Mouse (Mus musculus): ENCODE results near the gene Tfb1m. TPM values are rescaled to one million over a fixed set of nuclear protein-coding genes. Genes with fewer than 3 reads are reported as not detected.
A peak's percentile ranks its signal among the peaks of the same experiment; 100 is the strongest.

Gene Tfb1m
- polyA plus RNA-seq (2012; rRNA removed), result 1.3 and 2.1 TPM in 2 replicates

- under 1% methylated on average over 60 of the region's 60 CpGs for WGBS
- Histone ChIP-seq H3K4me3 (replicated peaks; ENCODE audit: extremely low read depth, low read depth, low read length) (peak within 1 kb of the TSS; percentile 79), H3K4me1 (ENCODE audit: control insufficient read depth, insufficient read depth, low read length) (peaks cover 3% of the 10 kb centered on the region; the same call in 1 of the 2 replicates)
- TF ChIP-seq CTCF (IDR thresholded peaks at IDR 0.05; ENCODE audit: insufficient read depth, low read length), result no peak
- peak; percentile 63; the same call in 1 of the 2 replicates for TF ChIP-seq POLR2A (IDR thresholded peaks at IDR 0.05; ENCODE audit: borderline replicate concordance, extremely low read depth, low read depth, low read length)
- peak; percentile 96 for DNase-seq
Measured at GRCm38 (mm10) chr17:3557331-3558311, at the start of gene Tfb1m. Gene Tfb1m (minus strand): TSS chr17:3557781.

GRCm38 (mm10) chr17:3602954-3603672, 45.5 kb upstream of the Tfb1m start:
- no peak overlapping the region for H3K4me3 ChIP-seq (replicated peaks; ENCODE audit: extremely low read depth, low read depth, low read length)
- 82% methylated on average over 6 of the region's 6 CpGs for WGBS
- no peak for DNase-seq
- H3K4me1 ChIP-seq (ENCODE audit: control insufficient read depth, insufficient read depth, low read length), result no peaks in the 10 kb centered on the region
- no peak for TF ChIP-seq CTCF (IDR thresholded peaks at IDR 0.05; ENCODE audit: insufficient read depth, low read length)
- no peak for TF ChIP-seq POLR2A (IDR thresholded peaks at IDR 0.05; ENCODE audit: borderline replicate concordance, extremely low read depth, low read depth, low read length)

- WGBS, result 55% methylated on average over 1 of the region's 1 CpGs
- DNase-seq, result no peak
- TF ChIP-seq POLR2A (IDR thresholded peaks at IDR 0.05; ENCODE audit: borderline replicate concordance, extremely low read depth, low read depth, low read length), result no peak
- TF ChIP-seq CTCF (IDR thresholded peaks at IDR 0.05; ENCODE audit: insufficient read depth, low read length), result no peak
- H3K4me3 ChIP-seq (replicated peaks; ENCODE audit: extremely low read depth, low read depth, low read length), result no peak overlapping the region
- no peaks in the 10 kb centered on the region for H3K4me1 ChIP-seq (ENCODE audit: control insufficient read depth, insufficient read depth, low read length)
Measured at GRCm38 (mm10) chr17:3598393-3598792, 40.8 kb upstream of the Tfb1m start.

GRCm38 (mm10) chr17:3597866-3598265, 40.3 kb upstream of the Tfb1m start:
- no peak for DNase-seq
- 62% methylated on average over 1 of the region's 1 CpGs for WGBS
- no peak for TF ChIP-seq CTCF (IDR thresholded peaks at IDR 0.05; ENCODE audit: insufficient read depth, low read length)
- no peak for TF ChIP-seq POLR2A (IDR thresholded peaks at IDR 0.05; ENCODE audit: borderline replicate concordance, extremely low read depth, low read depth, low read length)
- H3K4me1 ChIP-seq (ENCODE audit: control insufficient read depth, insufficient read depth, low read length), result no peaks in the 10 kb centered on the region
- H3K4me3 ChIP-seq (replicated peaks; ENCODE audit: extremely low read depth, low read depth, low read length), result no peak overlapping the region

GRCm38 (mm10) chr17:3597130-3597529, 39.5 kb upstream of the Tfb1m start:
- TF ChIP-seq POLR2A (IDR thresholded peaks at IDR 0.05; ENCODE audit: borderline replicate concordance, extremely low read depth, low read depth, low read length) (no peak), CTCF (IDR thresholded peaks at IDR 0.05; ENCODE audit: insufficient read depth, low read length) (no peak)

GRCm38 (mm10) chr17:3570876-3571275, 13.3 kb upstream of the Tfb1m start:
- TF ChIP-seq POLR2A (IDR thresholded peaks at IDR 0.05; ENCODE audit: borderline replicate concordance, extremely low read depth, low read depth, low read length), result no peak
- peak; percentile 67 for TF ChIP-seq CTCF (IDR thresholded peaks at IDR 0.05; ENCODE audit: insufficient read depth, low read length)
- Histone ChIP-seq H3K4me1 (ENCODE audit: control insufficient read depth, insufficient read depth, low read length) (no peaks in the 10 kb centered on the region), H3K4me3 (replicated peaks; ENCODE audit: extremely low read depth, low read depth, low read length) (no peak overlapping the region)
- DNase-seq, result peak; percentile 53
- 4% methylated on average over 12 of the region's 12 CpGs for WGBS

More at GRCm38 (mm10) chr17:3597130-3597529, 39.5 kb upstream of the Tfb1m start:
- 33% methylated on average over 1 of the region's 1 CpGs for WGBS
- no peak for DNase-seq
- H3K4me1 ChIP-seq (ENCODE audit: control insufficient read depth, insufficient read depth, low read length), result no peaks in the 10 kb centered on the region
- no peak overlapping the region for H3K4me3 ChIP-seq (replicated peaks; ENCODE audit: extremely low read depth, low read depth, low read length)

GRCm38 (mm10) chr17:3562405-3562804, 4.8 kb upstream of the Tfb1m start:
- TF ChIP-seq CTCF (IDR thresholded peaks at IDR 0.05; ENCODE audit: insufficient read depth, low read length) (no peak; the same call in 1 of the 2 replicates), POLR2A (IDR thresholded peaks at IDR 0.05; ENCODE audit: borderline replicate concordance, extremely low read depth, low read depth, low read length) (no peak)
- DNase-seq, result no peak
- no peak overlapping the region for H3K4me3 ChIP-seq (replicated peaks; ENCODE audit: extremely low read depth, low read depth, low read length)
- H3K4me1 ChIP-seq (ENCODE audit: control insufficient read depth, insufficient read depth, low read length), result no peaks in the 10 kb centered on the region
- 44% methylated on average over 8 of the region's 8 CpGs for WGBS

GRCm38 (mm10) chr17:3560534-3560933, 3.0 kb upstream of the Tfb1m start:
- H3K4me1 ChIP-seq (ENCODE audit: control insufficient read depth, insufficient read depth, low read length), result peaks cover 3% of the 10 kb centered on the region; the same call in 1 of the 2 replicates
- TF ChIP-seq CTCF (IDR thresholded peaks at IDR 0.05; ENCODE audit: insufficient read depth, low read length) (no peak), POLR2A (IDR thresholded peaks at IDR 0.05; ENCODE audit: borderline replicate concordance, extremely low read depth, low read depth, low read length) (no peak)
- H3K4me3 ChIP-seq (replicated peaks; ENCODE audit: extremely low read depth, low read depth, low read length), result no peak overlapping the region
- 66% methylated on average over 3 of the region's 3 CpGs for WGBS
- DNase-seq, result no peak

GRCm38 (mm10) chr17:3558356-3558870, 832 bp upstream of the Tfb1m start:
- peak; percentile 14 for DNase-seq
- WGBS, result 51% methylated on average over 9 of the region's 9 CpGs

More at GRCm38 (mm10) chr17:3558356-3558870, 832 bp upstream of the Tfb1m start:
- TF ChIP-seq POLR2A (IDR thresholded peaks at IDR 0.05; ENCODE audit: borderline replicate concordance, extremely low read depth, low read depth, low read length) (no peak), CTCF (IDR thresholded peaks at IDR 0.05; ENCODE audit: insufficient read depth, low read length) (no peak)
- Histone ChIP-seq H3K4me3 (replicated peaks; ENCODE audit: extremely low read depth, low read depth, low read length) (no peak overlapping the region), H3K4me1 (ENCODE audit: control insufficient read depth, insufficient read depth, low read length) (peaks cover 3% of the 10 kb centered on the region; the same call in 1 of the 2 replicates)
